ENCODE assay signal across 27 mouse cellular contexts in genomic region chr9:119247996-119248395, GRCm38 (mm10). TPM values are rescaled to one million over a fixed set of nuclear protein-coding genes. Genes with fewer than 3 reads are reported as not detected.
A peak's percentile ranks its signal among the peaks of the same experiment; 100 is the strongest.
DNase-seq lines count a peak whose midpoint lies in the region; ATAC-seq lines count a peak whose summit lies in the region.
"Had no signal": no experiment of that assay in that cellular context is flagged by ENCODE, and none has a peak within 500 bp of the region (broad histone marks: within the 10 kb centered on the region; RNA-seq: fewer than 3 reads in every experiment).

No protein-coding gene starts in this region.

- H3K36me3 ChIP-seq in heart, embryonic 11.5 days (ENCODE audit: control insufficient read depth, insufficient read depth, low read length): peaks cover 16% of the 10 kb centered on the region

- 81% methylated on average over 5 of the region's 5 CpGs for WGBS in heart, embryonic 11.5 days (ENCODE audit: insufficient replicate concordance)

- H3K4me2 ChIP-seq in heart, embryonic 11.5 days: no peak overlapping the region
- H3K4me2 ChIP-seq: embryonic facial prominence, embryonic 12.5 days; hindbrain, embryonic 12.5 days; limb, embryonic 12.5 days; liver, embryonic 13.5 days; midbrain, embryonic 12.5 days had no signal

- no peaks in the 10 kb centered on the region for H3K27me3 ChIP-seq in heart, embryonic 11.5 days (ENCODE audit: control insufficient read depth, insufficient read depth, low read length)
- H3K27me3 ChIP-seq: embryonic facial prominence, embryonic 12.5 days; hindbrain, embryonic 12.5 days; limb, embryonic 12.5 days; liver, embryonic 13.5 days; midbrain, embryonic 12.5 days had no signal

- no peaks in the 10 kb centered on the region for H3K4me1 ChIP-seq in heart, embryonic 11.5 days (ENCODE audit: control insufficient read depth, insufficient read depth, low read length)
- H3K4me1 ChIP-seq: embryonic facial prominence, embryonic 12.5 days; hindbrain, embryonic 12.5 days; limb, embryonic 12.5 days; liver, embryonic 13.5 days; midbrain, embryonic 12.5 days had no signal

- no peak overlapping the region for H3K27ac ChIP-seq in heart, embryonic 11.5 days (ENCODE audit: low read depth, low read length)
- H3K27ac ChIP-seq: embryonic facial prominence, embryonic 12.5 days; hindbrain, embryonic 12.5 days; limb, embryonic 12.5 days; liver, embryonic 13.5 days; midbrain, embryonic 12.5 days had no signal

- ATAC-seq in heart, embryonic 11.5 days (replicated peaks; ENCODE audit: insufficient number of reproducible peaks, low FRiP score, low TSS enrichment): no peak
- peak; percentile 82 for ATAC-seq in megakaryocyte progenitor cell, adult 5-6 weeks (replicated peaks; ENCODE audit: poor library complexity)
- ATAC-seq: CD4-positive, CD25-positive, alpha-beta regulatory T cell, adult 4 months; forebrain, embryonic 14.5 days; inflammation-experienced regulatory T-cells, adult 6 months had no signal

- intact Hi-C loops in left cerebral cortex, postnatal 10 days (cut with DNase I): no loop called here

- DNase-seq in heart, adult 11 months: peak; percentile 89
- peak; percentile 21 for DNase-seq in lung, postnatal 25 days (ENCODE audit: low spot score)
- no peak for DNase-seq in lung, postnatal 10 days
- no peak for DNase-seq in left cerebral cortex, postnatal 10 days (ENCODE audit: extremely low spot score in 1 of 2, low spot score in 2 of 2)
- DNase-seq in right cerebral cortex, postnatal 36 days (ENCODE audit: low spot score in 2 of 2): no peak
- no peak for DNase-seq in adrenal gland, postnatal 10 days
- DNase-seq: cerebellum, adult 9-10 months; gastrocnemius, postnatal 10 days; heart, postnatal 10 days; kidney, adult 9 months; kidney, postnatal 25 days; liver, embryonic 13.5 days; right cerebral cortex, adult 18-20 months had no signal

- H3K9me3 ChIP-seq in heart, embryonic 11.5 days (replicated peaks; ENCODE audit: control insufficient read depth, low read length): no peaks in the 10 kb centered on the region
- H3K9me3 ChIP-seq: embryonic facial prominence, embryonic 12.5 days; G1E; hindbrain, embryonic 12.5 days; limb, embryonic 12.5 days; liver, embryonic 13.5 days; midbrain, embryonic 12.5 days had no signal

- no peak overlapping the region for H3K9ac ChIP-seq in heart, embryonic 11.5 days (ENCODE audit: low read depth, low read length)
- H3K9ac ChIP-seq: embryonic facial prominence, embryonic 12.5 days; hindbrain, embryonic 12.5 days; limb, embryonic 12.5 days; liver, embryonic 13.5 days; midbrain, embryonic 12.5 days had no signal

- no peak overlapping the region for H3K4me3 ChIP-seq in heart, embryonic 11.5 days (ENCODE audit: low read depth, low read length)
- H3K4me3 ChIP-seq: embryonic facial prominence, embryonic 12.5 days; erythroblast, embryonic 14.5 days; hindbrain, embryonic 12.5 days; limb, embryonic 12.5 days; liver, embryonic 13.5 days; midbrain, embryonic 12.5 days had no signal

RNA-seq across cellular contexts. Expression of gene Slc22a13, which starts 39.1 kb away (rescaled TPM):
- polyA plus RNA-seq in heart, embryonic 11.5 days (2014; fragmentation: Nextera tagmentation; extraction: Ambion mirVana): not detected in 2 replicates
- not detected in 2 replicates for total RNA-seq in megakaryocyte progenitor cell, adult 5-6 weeks (2015)
- not detected in 2 replicates for total RNA-seq in megakaryocyte progenitor cell, adult 5-6 weeks (2017)
- total RNA-seq in left cerebral cortex, postnatal 10 days (2021): not detected
- not detected for total RNA-seq in adrenal gland, postnatal 10 days (2021)
- total RNA-seq: G1E; gastrocnemius, postnatal 10 days; heart, postnatal 10 days; monocyte, adult 5-6 weeks had no signal
- polyA plus RNA-seq: CD4-positive, CD25-positive, alpha-beta regulatory T cell, adult 4 months; cortical plate, adult 2 months; embryonic facial prominence, embryonic 12.5 days; erythroblast, embryonic 14.5 days; forebrain, embryonic 14.5 days; G1E; inflammation-experienced regulatory T-cells, adult 6 months; limb, embryonic 12.5 days; liver, embryonic 13.5 days; midbrain, embryonic 12.5 days; neural tube, embryonic 11.5 days had no signal

Comparison
In these comparisons a context has a peak if more than half of its experiments do, and no peak if none do; other contexts are left out.
1. DNase-seq: peak in heart, adult 11 months (single experiment) and lung, postnatal 25 days (single experiment); none in lung, postnatal 10 days (single experiment), left cerebral cortex, postnatal 10 days (0 of 2), right cerebral cortex, postnatal 36 days (0 of 2) and adrenal gland, postnatal 10 days (single experiment).